Mouse (Mus musculus) sigmoid colon, adult 10 weeks (tissue): Measurements from ENCODE around the gene Abcb9. TPM values are rescaled to one million over a fixed set of nuclear protein-coding genes. Genes with fewer than 3 reads are reported as not detected.

ENCODE experiments used
- polyA plus RNA-seq: library from polyadenylated mRNA; stranded (reverse); fragments of 350-450 nt; fragmentation: Illumina TruSeq; extraction: RNeasy Lipid Tissue Mini Kit (QIAGEN cat#74804); gene quantifications from one replicate; pipeline ENCODE4 v1.2.3, GENCODE M21; 2014; ENCODE audit warnings: low read depth, low replicate concordance

Gene Abcb9
- 0.79 TPM for polyA plus RNA-seq

DNA sequence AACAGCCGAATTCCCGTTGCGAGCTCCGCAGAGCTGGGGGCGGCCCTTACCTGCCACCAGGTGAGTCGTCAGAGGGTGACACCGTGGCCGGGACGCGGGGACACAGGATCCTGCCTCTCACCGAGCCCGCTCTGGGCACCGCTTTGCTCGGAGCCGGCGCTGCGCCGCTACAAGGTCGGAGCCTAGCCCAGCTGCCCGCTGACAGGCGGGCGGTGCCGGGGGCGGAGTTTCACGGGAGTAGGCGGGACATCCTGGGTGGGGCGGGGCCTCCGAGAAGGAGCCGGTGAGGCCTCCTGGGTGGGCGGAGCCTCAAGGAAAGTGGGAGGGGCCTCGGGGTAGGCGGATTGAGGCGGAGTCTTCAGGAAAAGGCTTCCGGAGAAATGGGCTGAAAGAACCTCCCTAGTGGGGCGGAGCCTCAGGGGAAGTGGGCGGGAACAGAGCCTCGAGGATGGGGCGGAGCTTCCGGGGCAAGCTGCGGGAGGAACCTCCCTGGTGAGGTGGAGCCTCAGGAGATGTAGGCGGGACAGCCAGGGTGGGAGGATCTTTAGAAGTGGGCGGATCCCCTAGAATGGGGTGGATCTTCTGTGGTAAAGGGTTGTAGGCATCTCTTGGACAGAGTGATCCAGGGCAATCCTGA, at the start of gene Abcb9:
TSS of gene Abcb9 (minus strand) at position 203 of the 637 bp plus-strand sequence.

DNA sequence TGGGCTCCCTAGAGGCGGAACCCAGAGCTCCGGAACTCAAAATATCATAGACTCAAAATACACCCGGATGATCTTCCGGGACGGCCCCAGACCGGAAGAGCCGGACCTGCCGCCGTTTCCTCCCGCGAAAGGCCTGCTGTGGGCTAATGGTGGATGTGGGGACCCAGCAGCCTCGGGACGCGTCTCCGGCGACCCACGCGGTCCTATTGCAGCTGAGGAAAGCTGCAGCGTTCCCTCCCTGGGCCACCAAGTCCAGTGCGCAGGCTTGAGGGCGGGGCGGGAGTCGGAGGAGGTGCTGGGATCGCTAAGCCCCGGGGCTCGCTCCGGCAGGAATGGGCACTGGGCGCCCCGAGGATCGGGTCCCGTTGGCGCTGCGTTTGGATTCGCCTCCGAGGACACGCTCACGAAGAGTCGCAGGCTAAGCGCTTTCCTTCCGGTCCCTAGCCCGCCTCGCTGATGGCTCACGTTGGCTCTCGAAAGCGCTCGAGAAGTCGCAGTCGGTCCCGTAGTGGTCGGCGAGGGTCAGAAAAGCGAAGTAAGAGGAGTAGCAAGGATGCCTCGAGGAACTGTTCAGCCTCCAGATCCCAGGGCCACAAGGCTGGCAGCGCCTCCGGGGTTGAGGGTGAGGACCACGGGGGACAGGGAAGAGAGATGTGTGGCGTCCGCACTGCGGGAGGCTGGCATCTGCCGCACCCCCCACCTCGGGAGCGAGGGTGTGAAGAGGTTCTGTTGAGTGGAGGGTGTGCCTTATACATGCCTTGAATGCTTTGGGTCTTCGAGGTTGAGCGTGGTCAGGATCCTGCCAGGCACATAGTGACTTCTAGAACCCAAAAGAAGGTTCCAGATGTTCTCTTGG, 20.6 kb upstream of the Abcb9 start, which contains the start of gene Arl6ip4:
TSS of gene Arl6ip4 (plus strand) at position 100 of the 856 bp plus-strand sequence.

DNA sequence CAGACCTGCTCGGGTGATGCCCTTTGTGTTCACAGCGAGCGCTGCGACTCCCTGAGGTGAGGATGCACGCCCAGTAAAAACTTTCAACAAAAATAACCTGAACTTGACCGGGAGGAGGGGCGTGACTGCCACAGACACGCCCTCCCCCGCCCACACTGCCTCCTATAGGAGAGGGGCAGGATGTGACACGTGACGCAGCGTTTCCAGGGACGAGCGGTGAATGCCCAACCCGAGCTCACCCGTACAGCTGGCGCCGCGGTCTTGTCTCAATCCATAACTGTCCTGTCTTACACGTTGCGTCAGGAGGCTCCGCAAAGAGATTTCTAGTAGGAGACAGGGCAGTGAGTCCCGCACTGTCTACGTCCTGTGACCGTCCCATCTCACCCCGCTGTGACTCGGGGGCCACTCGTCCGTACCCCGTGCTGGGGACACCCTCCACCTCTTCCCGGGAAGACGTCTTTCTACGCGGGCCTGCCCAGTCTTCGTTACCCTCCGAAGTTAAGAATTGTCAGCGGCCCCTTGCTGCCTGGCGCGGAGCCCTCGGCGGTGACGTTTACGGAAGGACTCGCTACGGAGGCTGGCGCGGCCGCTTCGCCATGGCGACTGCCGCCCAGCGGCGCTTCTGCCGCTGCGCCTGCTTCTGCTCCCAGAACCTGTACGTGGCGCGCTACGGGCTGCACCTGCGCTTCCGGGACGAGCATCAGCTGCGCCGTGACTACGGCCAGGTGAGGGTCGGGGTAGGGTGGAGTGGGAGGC, 16.3 kb upstream of the Abcb9 start, which contains the start of gene Ogfod2:
TSS of gene Ogfod2 (plus strand) at position 556 of the 756 bp plus-strand sequence.

DNA sequence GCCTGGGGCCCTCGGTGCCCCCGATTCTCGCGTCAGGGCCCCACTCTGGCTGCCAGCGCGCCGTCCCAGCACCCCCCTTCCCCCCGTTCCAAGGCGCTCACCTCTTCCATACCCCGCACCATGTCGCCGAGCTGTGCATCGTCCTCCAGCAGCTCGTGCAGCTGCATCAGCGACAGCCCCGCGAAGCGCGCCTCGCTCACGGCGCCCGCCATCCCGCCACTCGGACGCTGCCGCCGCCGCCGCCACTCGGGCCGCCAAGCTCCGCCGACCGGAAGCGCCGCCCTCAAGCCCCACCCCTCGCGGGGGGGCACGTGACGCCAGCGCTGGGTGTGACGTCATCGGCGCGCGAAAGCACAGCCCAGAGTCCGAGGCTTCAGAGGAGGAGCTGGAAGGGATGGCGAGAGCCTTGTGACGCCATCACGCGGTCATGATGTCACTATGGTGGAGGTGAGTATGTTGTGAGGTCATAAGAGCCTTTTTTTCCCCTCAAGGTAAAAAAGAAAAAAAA, 63.5 kb downstream of the Abcb9 start, which contains the start of gene Vps37b:
TSS of gene Vps37b (minus strand) at position 270 of the 508 bp plus-strand sequence.

Other genes starting within 250 kb of the Abcb9 start
- gene Hcar2, start 230.3 kb downstream of the Abcb9 start, polyA plus RNA-seq, result 0.50 TPM
- gene Hcar1, start 215.8 kb downstream of the Abcb9 start, polyA plus RNA-seq, result 1.4 TPM
- gene Denr, start 188.6 kb downstream of the Abcb9 start, polyA plus RNA-seq, result 225 TPM
- not detected for gene Gm43518, start 168.4 kb downstream of the Abcb9 start, polyA plus RNA-seq
- gene Ccdc62, start 165.1 kb downstream of the Abcb9 start, polyA plus RNA-seq, result 7.2 TPM
- gene Hip1r, start 122.2 kb downstream of the Abcb9 start, polyA plus RNA-seq, result 1.6 TPM
- 9.1 TPM for gene Vps37b, start 63.5 kb downstream of the Abcb9 start, polyA plus RNA-seq
- gene Ogfod2, start 16.5 kb upstream of the Abcb9 start, polyA plus RNA-seq, result 1.2 TPM
- gene Arl6ip4, start 20.3 kb upstream of the Abcb9 start, polyA plus RNA-seq, result 1.7 TPM
- gene Pitpnm2, start 154.0 kb upstream of the Abcb9 start, polyA plus RNA-seq, result 1.4 TPM
- gene Mphosph9, start 232.2 kb upstream of the Abcb9 start, polyA plus RNA-seq, result 9.0 TPM
- gene 2810006K23Rik, start 232.3 kb upstream of the Abcb9 start, polyA plus RNA-seq, result 12.7 TPM